Mouse (Mus musculus) brown adipose tissue, adult 24 weeks (tissue): ENCODE data around the gene Duxbl2. TPM values are rescaled to one million over a fixed set of nuclear protein-coding genes. Genes with fewer than 3 reads are reported as not detected.
"Not testable (repeated sequence)": the region's sequence is repeated elsewhere in the genome, so short reads cannot be mapped to it uniquely, and the experiment has no call there.

ENCODE experiments used
- H3K27ac ChIP-seq: fragments of 200-500 bp; replicated peaks from 2 replicates; pipeline ENCODE4 v1.5.1; 2012; ENCODE audit warnings: low read depth, mild to moderate bottlenecking, low read length
- H3K4me1 ChIP-seq: fragments of 200-500 bp; 2 replicates; pipeline ENCODE4 v1.6.1; 2012; ENCODE audit warnings: low read length, mixed read lengths; ENCODE audit not compliant: control insufficient read depth, insufficient read depth, insufficient read length
- H3K4me3 ChIP-seq: fragments of 200-500 bp; 2 replicates; pipeline ENCODE4 v1.5.1; 2012; ENCODE audit warnings: low read depth, mild to moderate bottlenecking, low read length, moderate library complexity; ENCODE audit not compliant: insufficient read depth
- polyA plus RNA-seq: library from polyadenylated mRNA; stranded (reverse); fragments of >200 nt; gene quantifications from 2 replicates; pipeline ENCODE4 v1.2.4, GENCODE M21; 2012; ENCODE audit not compliant: missing spikeins, insufficient read depth, insufficient read length

Gene Duxbl2
- not detected in 2 replicates for polyA plus RNA-seq

- not testable (repeated sequence) for H3K4me1 ChIP-seq
These were observed at the start of gene Duxbl2 for GRCm38 (mm10) chr14:26118150-26118549. Gene Duxbl2 (plus strand): TSS chr14:26118349.

GRCm38 (mm10) chr14:26076620-26077390, 41.3 kb upstream of the Duxbl2 start:
- H3K27ac ChIP-seq, H3K4me3 ChIP-seq, H3K4me1 ChIP-seq: not testable (repeated sequence)

More at GRCm38 (mm10) chr14:26118150-26118549, at the start of gene Duxbl2:
- not testable (repeated sequence) for H3K4me3 ChIP-seq, H3K27ac ChIP-seq

GRCm38 (mm10) chr14:26081216-26081615, 36.9 kb upstream of the Duxbl2 start, which contains the start of gene Cphx2:
Gene Cphx2 (plus strand): TSS chr14:26081516.
- H3K4me3 ChIP-seq, H3K27ac ChIP-seq, H3K4me1 ChIP-seq: not testable (repeated sequence)

DNA sequence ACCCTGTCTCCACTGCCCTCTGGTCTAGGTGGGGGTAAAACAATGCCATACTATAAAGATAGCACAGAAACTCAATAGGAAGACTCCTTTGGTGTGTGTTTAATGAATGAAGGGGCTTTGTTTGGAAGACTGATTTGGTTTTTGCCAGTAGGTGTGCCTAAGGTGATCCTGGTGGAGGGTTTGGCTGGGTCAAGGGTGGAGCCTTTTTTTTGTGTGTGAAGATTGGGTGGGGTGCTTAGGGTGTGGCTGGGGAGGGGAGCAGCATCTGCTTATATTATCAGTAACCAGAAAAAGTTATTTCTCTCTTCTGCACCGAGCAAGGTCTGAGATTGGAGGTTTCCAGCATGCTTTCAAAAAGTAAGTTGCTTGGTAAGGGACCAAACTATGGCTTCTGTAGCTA, 36.2 kb upstream of the Duxbl2 start, which contains the start of gene Cphx3:
Cphx3 (plus strand) TSS at position 301 of the 400 bp plus-strand sequence.
- H3K27ac ChIP-seq, H3K4me1 ChIP-seq, H3K4me3 ChIP-seq: not testable (repeated sequence)

DNA sequence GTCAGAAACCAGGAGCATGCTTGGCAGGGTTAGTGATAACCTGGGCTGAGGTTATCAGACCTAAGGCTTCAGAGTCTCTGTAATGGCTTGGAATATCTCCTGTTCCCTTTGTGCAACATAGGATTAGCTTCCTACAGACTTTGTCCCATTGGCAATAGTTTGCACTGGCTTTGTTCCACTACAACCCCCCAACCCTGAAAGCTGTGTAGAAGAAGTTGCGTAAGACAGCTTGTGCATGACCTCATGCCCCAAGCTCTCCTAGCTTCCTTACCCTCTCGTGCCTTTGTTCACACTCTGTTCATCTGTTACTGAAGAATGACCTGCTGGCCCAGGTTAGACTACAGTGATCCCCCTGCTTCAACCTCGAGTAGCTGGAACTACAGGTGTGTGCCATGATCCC, 20.5 kb upstream of the Duxbl2 start:
- not testable (repeated sequence) for H3K27ac ChIP-seq, H3K4me1 ChIP-seq, H3K4me3 ChIP-seq

- not testable (repeated sequence) for H3K4me3 ChIP-seq, H3K4me1 ChIP-seq, H3K27ac ChIP-seq
These were observed 426 bp downstream of the Duxbl2 start for GRCm38 (mm10) chr14:26118550-26119000.

DNA sequence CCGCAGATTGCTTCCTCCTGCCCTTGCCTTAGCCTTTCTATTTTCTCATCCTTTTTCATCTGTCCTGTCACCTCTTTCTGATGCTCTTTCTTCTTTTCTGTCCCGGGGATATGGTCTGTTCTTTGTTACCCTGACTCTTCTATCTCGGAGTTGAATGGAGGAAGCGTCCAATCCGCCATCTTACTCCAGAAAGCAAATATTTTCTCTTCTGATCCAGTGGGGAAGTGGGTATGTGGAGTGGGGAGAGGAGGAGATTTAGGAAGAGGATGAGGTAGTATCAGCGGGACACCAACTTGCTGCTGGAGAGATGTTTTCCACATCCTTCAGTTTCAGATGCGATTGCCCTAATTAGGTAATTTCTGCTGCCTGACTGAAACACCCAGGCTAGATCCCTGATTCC, 946 bp downstream of the Duxbl2 start:
- H3K4me3 ChIP-seq, H3K27ac ChIP-seq, H3K4me1 ChIP-seq: not testable (repeated sequence)

GRCm38 (mm10) chr14:26147095-26147494, 28.9 kb downstream of the Duxbl2 start:
- not testable (repeated sequence) for H3K27ac ChIP-seq, H3K4me3 ChIP-seq, H3K4me1 ChIP-seq

- not testable (repeated sequence) for H3K27ac ChIP-seq, H3K4me3 ChIP-seq, H3K4me1 ChIP-seq
These were observed 37.9 kb downstream of the Duxbl2 start for GRCm38 (mm10) chr14:26156032-26156431.

DNA sequence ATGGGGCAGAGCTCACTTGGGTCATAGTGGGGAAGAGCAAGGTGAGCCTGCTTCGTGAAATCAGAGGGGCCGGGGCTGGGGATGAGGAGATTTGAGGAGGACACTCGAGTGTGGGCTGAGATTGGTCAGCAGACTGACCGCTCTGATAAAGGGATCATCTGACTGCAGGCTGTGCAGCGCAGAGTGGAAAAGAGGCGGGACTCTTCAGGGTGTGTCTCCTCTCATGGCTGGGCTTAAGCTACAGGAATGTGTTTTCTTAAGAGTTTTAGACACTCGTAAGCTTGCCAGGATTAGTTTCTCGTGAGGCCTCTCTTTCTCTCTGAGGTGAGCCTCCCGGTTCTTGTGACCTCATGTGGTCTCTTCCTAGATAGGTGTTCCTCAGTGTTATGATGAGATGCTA, 43.0 kb downstream of the Duxbl2 start:
- not testable (repeated sequence) for H3K4me3 ChIP-seq, H3K27ac ChIP-seq, H3K4me1 ChIP-seq

DNA sequence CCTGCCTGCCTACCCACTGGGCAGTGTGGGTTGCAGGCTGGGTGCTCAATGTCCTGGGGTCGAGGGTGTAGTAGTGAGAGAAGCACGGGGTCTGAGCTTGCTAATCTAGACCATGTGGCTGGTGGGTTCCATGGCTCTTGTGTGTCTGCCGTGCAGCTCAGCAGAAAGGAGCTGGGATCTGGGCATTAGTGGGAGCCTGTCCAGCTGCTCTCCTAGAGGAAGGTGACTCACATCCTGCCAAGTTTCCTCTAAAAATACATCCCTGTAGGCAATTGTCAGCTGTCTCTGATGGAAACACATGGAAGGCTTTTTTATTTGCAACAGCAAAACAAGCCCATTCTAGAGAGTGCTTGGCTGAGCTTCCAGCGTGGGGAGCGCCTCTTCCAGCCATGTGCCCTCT, 44.3 kb downstream of the Duxbl2 start:
- H3K4me3 ChIP-seq: not testable (repeated sequence)

DNA sequence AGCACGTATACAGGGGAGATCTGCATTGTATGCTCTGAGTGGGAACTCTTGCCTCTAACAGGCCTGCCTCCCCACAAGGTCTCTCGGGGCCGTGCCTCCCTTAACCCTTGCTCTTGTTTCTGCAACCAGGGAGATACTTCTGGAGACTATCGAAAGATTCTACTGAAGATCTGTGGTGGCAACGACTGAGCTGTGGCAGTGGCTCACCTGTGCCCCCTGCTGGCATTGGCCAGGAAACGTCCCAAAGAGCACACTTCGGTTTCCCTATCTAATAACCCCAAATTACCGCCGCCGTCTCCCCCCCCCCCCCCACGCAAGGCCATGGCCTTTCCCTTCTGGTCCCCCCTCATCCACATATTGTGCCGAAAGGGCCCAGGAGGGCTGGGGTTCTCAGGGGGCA, 47.1 kb downstream of the Duxbl2 start:
- H3K27ac ChIP-seq, H3K4me1 ChIP-seq, H3K4me3 ChIP-seq: not testable (repeated sequence)

More for the DNA sequence above, 44.3 kb downstream of the Duxbl2 start:
- not testable (repeated sequence) for H3K4me1 ChIP-seq, H3K27ac ChIP-seq

DNA sequence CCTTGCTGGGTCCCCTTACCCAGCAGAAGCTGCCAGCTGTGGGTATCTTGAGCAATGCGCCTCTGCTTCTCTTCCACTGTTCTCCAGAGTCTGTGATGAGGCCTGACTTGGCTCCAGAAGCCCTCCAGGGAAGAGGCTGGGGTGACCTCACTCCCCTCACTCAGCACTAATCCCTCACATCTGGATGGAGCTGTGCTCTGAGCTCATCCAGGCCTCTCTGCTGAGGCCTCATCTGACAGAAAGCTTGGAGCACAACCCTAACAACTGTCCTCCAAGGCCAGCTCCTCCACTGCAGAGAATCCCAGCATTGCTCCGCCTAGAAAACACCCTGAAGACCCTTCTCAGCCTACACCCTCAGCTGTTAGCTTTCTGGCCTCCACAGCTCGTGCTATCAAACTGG, 55.8 kb downstream of the Duxbl2 start:
- H3K4me3 ChIP-seq, H3K27ac ChIP-seq, H3K4me1 ChIP-seq: not testable (repeated sequence)

- H3K27ac ChIP-seq, H3K4me3 ChIP-seq, H3K4me1 ChIP-seq: not testable (repeated sequence)
These were observed 56.9 kb downstream of the Duxbl2 start for GRCm38 (mm10) chr14:26175028-26175427.
